Mouse (Mus musculus) G1E (cell line): ENCODE measurements around the gene Slc46a3.

Source experiments
- CTCF ChIP-seq: IDR thresholded peaks from 2 replicates; pipeline ENCODE4 v1.5.1; 2012; ENCODE audit warnings: low read depth, low read length, inconsistent platforms, mixed read lengths
- GATA1 ChIP-seq: IDR thresholded peaks from 2 replicates; pipeline ENCODE4 v1.6.1; 2012; ENCODE audit warnings: borderline replicate concordance, low read length, inconsistent platforms, mixed read lengths
- GATA2 ChIP-seq: IDR thresholded peaks from 2 replicates; pipeline ENCODE4 v1.6.1; 2012; ENCODE audit warnings: low read depth, low read length, inconsistent platforms, borderline replicate concordance
- POLR2AphosphoS5 ChIP-seq: IDR thresholded peaks from 2 replicates; pipeline ENCODE4 v1.6.1; 2012; ENCODE audit warnings: low read depth, low read length, inconsistent platforms; ENCODE audit not compliant: insufficient replicate concordance
- TAL1 ChIP-seq: conservative IDR thresholded peaks from 2 replicates; pipeline ENCODE4 v1.6.1; 2012; ENCODE audit warnings: low read depth, low read length, inconsistent platforms, mixed read lengths

DNA sequence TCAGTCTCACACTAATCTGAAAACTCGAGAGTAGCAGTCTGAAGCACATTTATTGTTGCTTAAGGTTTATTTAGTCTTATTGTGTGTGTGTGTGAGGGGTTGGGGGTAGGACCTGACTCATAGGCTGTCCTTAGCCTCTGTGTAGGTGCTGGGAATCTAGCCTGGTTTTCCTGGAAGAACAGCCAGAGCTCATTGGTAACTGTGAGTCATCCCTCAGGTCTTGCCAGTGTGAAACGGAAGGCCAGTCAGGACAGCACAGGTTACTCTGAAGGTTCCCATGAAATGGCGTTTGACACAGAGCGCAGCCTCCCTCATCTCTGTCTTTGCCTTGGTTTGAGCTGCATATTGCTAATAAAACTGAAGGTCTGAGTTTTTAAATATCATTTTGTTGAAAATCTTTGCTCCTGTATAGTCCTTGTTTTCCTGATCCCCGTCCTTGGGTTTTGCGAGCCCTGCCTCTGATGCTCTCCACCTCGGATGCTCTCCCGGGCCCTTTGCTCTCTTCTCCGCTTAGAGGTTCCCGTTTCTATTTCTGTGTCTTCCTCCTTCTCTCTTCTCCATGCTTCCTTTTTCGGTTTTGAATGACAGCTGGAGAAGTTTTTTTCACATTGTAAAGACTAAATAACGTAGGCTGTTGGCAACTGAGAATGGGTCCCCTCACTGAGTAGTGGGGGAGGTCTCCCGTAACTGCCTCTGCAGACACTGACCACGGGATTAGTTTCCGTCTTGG lies 23.4 kb downstream of the Slc46a3 start:
- TF ChIP-seq CTCF (no peak), TAL1 (no peak), GATA1 (no peak), POLR2AphosphoS5 (no peak), GATA2 (no peak)
